ENCODE assay signal across 8 mouse cellular contexts in the genomic region with DNA sequence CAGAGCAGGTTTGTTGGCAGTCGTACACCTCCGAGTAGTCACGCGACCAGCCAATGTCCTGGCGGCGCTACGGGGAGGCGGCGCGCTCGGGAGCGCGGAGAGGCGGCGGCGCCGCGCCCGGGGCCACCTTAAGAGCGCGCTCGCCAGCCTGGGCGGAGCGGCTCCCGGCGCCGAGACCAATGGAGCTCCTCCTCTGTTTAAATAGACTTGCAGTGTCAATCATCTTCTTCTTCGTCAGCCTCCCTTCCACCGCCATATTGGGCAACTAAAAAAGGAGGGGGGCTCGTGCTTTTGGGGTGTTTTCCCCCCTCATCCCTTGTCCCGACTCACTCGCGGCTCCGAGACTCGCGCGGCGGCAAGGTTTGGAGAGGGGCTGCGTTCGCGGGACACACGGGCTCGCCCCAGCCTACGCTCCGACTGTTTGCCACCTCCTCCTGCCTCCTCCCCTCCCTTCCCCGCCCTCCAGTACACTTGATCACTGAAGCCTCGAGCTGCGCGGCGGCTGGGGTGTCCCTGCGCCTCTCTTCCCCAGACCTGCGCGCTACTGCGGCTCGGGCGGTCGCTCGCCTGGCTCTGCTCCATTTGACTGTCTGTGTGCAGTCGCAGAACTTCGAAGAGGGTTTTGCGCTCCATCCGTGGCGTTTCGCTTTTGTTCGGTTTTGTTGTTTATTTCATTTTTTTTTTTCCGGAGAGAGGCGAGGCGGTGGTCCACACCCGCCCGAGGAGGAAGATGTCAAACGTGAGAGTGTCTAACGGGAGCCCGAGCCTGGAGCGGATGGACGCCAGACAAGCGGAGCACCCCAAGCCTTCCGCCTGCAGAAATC. TPM values are rescaled to one million over a fixed set of nuclear protein-coding genes. Genes with fewer than 3 reads are reported as not detected.
DNase-seq lines count a peak whose midpoint lies in the region; ATAC-seq lines count a peak whose summit lies in the region.

TSS of gene Cdkn1b (plus strand) at position 212 of the 824 bp plus-strand sequence.

- H3K27me3 ChIP-seq in hindbrain, embryonic 15.5 days = no peaks in the 10 kb centered on the region

- H3K36me3 ChIP-seq in hindbrain, embryonic 15.5 days = no peaks in the 10 kb centered on the region

- peak within 1 kb of the TSS; percentile 85 for H3K9ac ChIP-seq in hindbrain, embryonic 15.5 days

- H3K27ac ChIP-seq in hindbrain, embryonic 15.5 days (replicated peaks) = peak within 1 kb of the TSS; percentile 97

- peak within 1 kb of the TSS; percentile 82 for H3K4me2 ChIP-seq in hindbrain, embryonic 15.5 days

- under 1% methylated on average over 76 of the region's 77 CpGs for WGBS in hindbrain, embryonic 15.5 days

- H3K4me3 ChIP-seq in hindbrain, embryonic 15.5 days = peak within 1 kb of the TSS; percentile 91

- no peaks in the 10 kb centered on the region for H3K9me3 ChIP-seq in hindbrain, embryonic 15.5 days

- peak; percentile 96 for DNase-seq in ZHBTc4 (ENCODE audit: low read depth, low spot score)
- DNase-seq in cerebellum, postnatal 4 days (ENCODE audit: low spot score in 2 of 2) = peak; percentile 55 to 89
- DNase-seq in gastrocnemius, adult 18-20 months (ENCODE audit: low spot score) = peak; percentile 90
- peak; percentile 91 for DNase-seq in left cerebral cortex, adult 11 months (ENCODE audit: low spot score)
- peak; percentile 95 for DNase-seq in lung, postnatal 36 days
- DNase-seq in retina, postnatal 1 day = peak; percentile 97
- peak; percentile 91 for DNase-seq in thymus, postnatal 4 days

- peaks cover 35% of the 10 kb centered on the region for H3K4me1 ChIP-seq in hindbrain, embryonic 15.5 days (replicated peaks)

- peak; percentile 97 for ATAC-seq in hindbrain, embryonic 15.5 days (ENCODE audit: low FRiP score, low read depth)

RNA-seq across cellular contexts. Expression of gene Cdkn1b, which starts in this region (rescaled TPM):
- total RNA-seq in gastrocnemius, adult 18-20 months (2021) = 10 to 100 TPM; 32.2 to 34.1 TPM
- polyA plus RNA-seq in hindbrain, embryonic 15.5 days (2015; fragmentation: Nextera tagmentation; extraction: Ambion mirVana) = 17.0 and 21.8 TPM in 2 replicates

Comparison
In these comparisons a context has a peak if more than half of its experiments do, and no peak if none do; other contexts are left out.
1. Peak in every context shown above with its lines: DNase-seq, ATAC-seq, H3K4me3 ChIP-seq and H3K27ac ChIP-seq.